Mouse (Mus musculus): ENCODE results near the gene Uvssa. TPM values are rescaled to one million over a fixed set of nuclear protein-coding genes. Genes with fewer than 3 reads are reported as not detected.

Gene Uvssa
- 18.6 TPM for polyA plus RNA-seq (2017; shearing (Covaris generic))

DNA sequence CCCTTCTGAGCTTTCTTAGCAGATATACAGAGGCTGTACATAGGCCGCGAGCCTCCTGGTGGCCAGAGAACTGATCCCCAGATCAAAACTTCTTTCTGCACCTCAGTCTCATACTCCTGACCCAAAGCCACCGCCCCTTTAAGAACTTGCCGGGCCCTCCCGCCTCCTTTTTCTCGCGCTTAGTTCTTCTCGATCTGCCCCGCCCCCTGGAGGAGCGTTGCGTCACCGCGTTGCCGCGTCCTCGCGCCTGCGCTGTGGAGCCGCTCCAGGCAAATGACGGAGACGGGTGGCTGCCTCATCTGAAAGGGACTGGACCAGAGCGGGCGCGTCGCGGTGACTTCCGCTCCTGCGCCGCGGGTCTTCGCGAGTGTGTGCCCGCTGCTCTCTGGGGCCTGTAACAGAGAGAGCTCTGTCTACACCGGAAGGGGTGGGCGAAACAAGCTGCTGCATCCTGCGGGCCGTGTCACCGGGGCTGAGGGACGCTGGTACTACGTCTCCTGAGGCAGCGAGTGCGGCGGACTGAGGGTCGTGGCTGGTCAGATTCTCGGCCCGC is at the start of gene Uvssa:
TSS of gene Uvssa (plus strand) at position 248 of the 553 bp plus-strand sequence.

DNA sequence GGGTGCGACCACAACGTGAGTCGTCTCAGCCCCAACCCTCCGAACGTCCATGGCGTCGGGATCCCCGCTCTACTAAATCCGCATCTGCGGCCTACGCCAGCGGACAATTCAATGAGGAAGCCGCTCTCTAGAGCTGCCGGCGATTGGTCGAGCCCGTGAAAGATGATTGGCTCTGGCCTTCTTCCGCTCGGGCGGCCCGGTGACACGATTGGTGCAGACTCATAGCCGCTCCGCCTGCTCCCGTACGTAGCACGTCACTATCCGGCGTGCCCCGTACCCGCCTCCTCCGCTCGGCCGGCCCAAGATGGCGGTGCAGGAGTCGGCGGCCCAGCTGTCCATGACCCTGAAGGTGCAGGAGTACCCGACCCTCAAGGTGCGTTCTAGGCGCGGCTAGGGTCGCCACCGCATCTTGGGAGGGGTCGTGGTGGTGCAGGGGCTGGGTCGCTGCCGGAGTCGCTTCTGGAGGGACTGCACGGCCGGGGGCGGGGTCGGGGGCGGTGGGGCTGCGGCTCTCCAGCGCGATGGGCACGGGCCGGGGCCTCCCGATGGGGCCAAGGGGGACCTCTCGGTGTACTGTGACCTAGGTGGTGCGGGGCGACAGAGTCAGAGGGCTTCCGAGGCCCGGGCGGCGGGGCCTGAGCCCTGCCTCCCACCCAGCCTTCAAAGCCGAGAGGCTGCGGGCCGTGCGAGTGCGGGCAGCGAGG is 42.9 kb upstream of the Uvssa start, which contains the start of gene Maea:
TSS of gene Maea (plus strand) at position 237 of the 704 bp plus-strand sequence.

DNA sequence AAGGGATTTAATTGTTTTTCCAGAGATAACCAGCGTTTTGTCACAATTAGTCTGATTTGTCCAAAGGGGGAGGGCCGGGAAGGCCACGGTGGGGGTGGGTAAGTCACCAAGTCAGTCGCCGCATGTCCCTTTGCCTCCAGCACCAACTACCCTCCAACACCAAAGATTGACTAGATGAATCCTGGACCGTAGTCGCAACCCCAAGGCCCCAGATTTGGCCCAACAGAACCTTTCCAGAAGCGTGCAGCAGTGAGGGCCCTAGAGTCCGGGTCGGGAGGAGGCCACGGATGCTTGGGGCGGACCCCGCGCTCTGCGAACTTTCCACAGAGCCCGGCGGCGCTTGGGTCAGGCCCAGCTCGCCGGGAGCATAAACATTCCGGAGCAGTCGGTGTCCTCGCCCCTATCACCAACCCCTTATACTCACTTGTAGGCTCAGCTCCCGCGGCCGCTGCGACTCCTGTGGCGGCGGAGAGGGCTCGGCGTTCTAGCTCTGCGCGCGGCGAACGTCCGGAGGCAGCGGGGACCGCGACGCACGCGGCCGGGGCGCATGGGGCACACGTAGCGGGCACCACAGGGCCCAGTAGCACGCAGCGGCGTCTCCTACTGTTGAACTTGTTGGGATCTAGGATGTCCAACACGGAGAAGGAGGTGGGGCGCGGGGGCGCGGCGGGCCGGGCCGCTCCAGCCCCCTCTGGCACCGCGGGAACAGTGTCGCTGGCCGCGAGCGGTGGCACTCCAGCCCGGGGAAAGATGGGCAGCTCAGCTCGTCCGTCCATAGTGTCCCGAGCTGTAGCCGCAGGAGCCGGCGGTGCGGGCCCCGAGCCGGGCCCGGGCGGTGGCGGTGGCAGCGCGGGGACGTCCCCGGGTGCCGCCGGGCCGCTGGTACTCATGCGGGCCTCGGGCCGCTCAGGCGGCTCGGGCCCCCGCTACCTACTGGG is 55.1 kb downstream of the Uvssa start, which contains the start of gene Nkx1-1:
TSS of gene Nkx1-1 (minus strand) at position 776 of the 938 bp plus-strand sequence.

Other genes with a start within 250 kb of the Uvssa start
- not detected for gene Spon2, start 160.1 kb upstream of the Uvssa start, polyA plus RNA-seq (2017; shearing (Covaris generic))
- gene Ctbp1, start 103.6 kb upstream of the Uvssa start, polyA plus RNA-seq (2017; shearing (Covaris generic)): 12.0 TPM
- gene Maea, start 43.0 kb upstream of the Uvssa start, polyA plus RNA-seq (2017; shearing (Covaris generic)): 110 TPM
- not detected for gene Nkx1-1, start 55.4 kb downstream of the Uvssa start, polyA plus RNA-seq (2017; shearing (Covaris generic))

Data from CD4-positive, CD25-positive, alpha-beta regulatory T cell, adult 9 weeks (primary cell).